Mouse (Mus musculus) heart, postnatal 25 days (tissue): Measurements from ENCODE around the gene Fgd2. TPM values are rescaled to one million over a fixed set of nuclear protein-coding genes. Genes with fewer than 3 reads are reported as not detected.

Source experiments
- DNase-seq: peaks from one replicate; pipeline ENCODE4 v3.0.0; 2022; ENCODE audit warnings: low spot score
- intact Hi-C: fragments of 180-260 bp; cut with DNase I; formaldehyde crosslinking; loops from one replicate; pipeline ENCODE4 v1.15.1; 2025
- total RNA-seq, 2 experiments: library from RNA; stranded (reverse); gene quantifications; 2 replicates each; pipeline ENCODE4 v1.2.3; 2021

Gene Fgd2
- total RNA-seq, 2 experiments from 2014 or later, result 1.8 to 2.7 TPM

DNA sequence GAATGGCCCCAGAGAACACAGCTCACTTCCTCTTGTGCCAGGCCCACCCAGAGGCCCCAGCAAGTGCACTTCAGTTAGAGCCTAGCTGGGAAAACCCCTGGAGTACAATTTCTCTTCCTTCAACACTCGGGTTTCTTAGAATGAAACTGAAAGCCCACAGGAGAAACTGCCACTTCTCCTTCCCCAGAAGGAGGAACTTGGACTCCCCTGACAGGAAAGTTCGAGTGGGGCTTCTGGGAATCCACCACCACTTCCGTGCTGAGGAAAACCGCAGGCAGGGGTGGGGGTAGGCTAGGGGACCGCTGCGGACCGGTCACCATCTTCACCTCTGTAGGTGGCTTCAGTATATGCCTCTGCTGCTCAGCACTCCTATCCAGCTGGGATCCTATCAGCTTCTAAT lies 34.7 kb downstream of the Fgd2 start:
- intact Hi-C loops, result no loop called here
- peak; percentile 15 for DNase-seq

DNA sequence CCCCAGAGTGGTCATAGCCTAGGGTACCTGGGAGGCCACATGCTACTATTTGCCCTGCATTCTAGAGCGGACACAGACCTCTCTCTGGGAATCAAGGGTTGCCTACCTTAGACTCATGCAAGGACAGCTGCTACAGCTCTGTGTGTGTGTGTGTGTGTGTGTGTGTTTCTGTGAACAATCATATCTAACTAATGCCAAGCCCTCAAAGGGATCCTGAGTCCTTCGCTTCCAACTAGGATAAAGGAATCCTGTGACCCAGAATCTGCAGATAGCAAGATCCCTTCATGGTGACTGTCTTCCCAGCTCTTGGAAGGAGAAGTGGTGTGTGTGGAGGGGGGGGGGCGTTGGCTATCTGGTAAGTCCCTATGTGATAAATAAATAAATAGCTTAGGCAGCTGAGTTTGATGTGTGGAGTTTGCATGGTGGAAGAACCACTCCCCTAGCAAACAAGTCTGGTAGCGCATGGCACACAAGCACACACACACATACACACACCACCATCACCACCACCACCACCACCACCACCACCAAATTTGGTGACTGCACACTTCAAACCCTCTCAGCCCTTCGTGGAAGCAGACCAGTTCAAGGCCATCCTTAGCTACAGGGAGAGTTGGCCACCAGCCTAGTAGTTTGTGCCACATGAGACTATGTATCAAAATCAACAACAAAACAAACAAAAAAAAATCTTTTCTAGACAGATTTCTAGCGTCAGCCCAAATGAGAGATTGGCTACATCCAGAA lies 35.5 kb downstream of the Fgd2 start:
- intact Hi-C loops, result loop anchor here (2.0 kb wide), 1 partner anchor 13 kb away; no protein-coding TSS in a partner anchor
- DNase-seq, result no peak

DNA sequence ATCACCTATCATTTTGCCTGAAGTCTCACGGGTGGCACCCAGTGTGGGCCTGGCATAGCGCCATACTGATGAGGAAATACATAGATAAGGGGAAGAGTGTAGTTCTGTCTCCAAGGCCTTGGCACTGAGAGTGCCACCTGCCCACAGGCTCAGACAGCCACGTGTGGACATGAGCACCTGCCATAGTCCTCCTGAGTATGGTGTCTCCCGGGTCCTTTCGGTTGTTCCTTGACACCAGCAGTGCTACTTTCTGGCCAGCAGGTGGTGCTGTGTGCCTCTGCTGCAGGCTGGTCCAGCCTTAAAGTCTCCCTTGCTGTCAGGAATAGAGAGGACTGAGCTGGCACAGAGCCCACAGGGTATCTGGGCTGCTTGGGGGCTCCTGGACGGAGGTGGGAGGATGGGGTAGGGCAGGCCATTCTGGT lies 36.1 kb downstream of the Fgd2 start:
- peak; percentile 66 for DNase-seq
- intact Hi-C loops, result loop anchor here (1.0 to 2.0 kb wide), 3 partner anchors 14 to 117 kb away; no protein-coding TSS in a partner anchor

DNA sequence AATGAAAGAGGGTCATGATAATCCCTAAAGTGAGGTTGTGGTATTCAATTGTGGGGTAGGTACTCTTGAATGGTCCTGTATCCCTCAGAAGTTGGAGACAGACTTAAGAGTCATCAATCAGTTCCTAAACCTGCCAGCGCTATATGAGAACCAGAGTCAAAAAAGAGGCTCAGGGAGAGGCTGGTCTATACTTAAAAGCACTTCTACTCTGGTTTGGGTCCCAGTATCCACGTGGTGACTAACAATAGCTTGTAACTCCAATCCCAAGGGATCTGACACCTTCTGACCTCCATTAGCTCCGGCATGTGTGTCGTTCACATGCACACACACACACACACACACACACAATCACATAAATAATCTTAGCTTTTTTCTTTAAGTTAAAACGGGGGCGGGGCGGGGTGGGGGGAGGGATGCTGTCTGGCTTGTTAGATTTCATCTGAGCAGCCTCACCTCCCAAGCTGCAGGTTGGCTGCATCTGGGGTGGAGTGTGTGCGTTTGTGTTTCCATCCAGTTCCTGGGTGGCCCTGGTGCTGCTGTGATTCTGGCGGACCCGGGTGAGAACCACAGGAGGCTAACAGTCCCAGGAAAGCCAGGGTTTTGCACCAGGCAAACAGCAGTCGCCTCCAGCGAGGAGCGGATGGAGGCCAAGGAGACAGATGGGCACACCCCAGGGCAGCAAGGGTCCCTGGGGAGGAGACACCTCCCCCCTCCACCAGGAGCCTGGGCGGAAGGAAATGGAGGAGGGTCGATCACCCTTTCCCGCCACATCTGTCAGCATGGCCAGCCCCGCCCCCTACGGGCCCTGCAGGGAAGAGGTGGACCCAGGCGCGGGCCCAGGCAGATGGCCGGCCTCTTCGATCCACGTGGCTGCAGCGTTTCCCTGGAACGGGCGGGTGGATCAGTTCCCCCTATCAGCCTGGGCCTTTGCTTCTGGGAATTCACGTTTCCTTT lies 37.0 kb downstream of the Fgd2 start:
- peak; percentile 82 for DNase-seq
- intact Hi-C loops, result loop anchor here (1.0 to 2.0 kb wide), 3 partner anchors 15 to 117 kb away; no protein-coding TSS in a partner anchor

DNA sequence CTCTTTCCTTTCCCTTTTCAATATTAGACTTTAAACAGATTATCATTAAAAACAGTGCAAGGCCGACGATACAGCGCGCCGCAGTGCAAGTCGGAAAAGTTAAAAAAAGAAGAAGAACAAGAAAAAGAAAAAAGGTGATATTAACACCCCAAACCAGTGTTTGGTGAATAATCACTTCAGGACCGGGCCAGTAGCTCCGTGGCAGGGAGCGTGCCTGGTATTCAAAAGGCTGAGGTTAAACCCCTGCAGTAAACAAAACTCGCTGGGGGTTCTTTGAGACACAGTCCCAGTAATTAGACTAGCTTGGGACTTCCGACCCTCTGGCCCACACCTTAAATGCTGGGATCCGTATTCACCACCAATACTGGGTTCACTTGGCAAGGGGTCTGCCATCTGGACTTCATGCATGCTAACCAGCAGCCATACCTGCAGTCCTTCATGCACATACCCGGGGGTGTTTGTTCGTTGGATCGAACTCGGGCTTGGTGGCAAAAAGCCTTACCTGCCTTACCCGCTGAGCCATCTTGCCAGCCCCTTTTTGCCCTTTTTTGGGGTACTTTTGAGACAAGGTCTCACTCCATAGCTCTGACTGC lies 37.8 kb downstream of the Fgd2 start:
- intact Hi-C loops, result no loop called here

DNA sequence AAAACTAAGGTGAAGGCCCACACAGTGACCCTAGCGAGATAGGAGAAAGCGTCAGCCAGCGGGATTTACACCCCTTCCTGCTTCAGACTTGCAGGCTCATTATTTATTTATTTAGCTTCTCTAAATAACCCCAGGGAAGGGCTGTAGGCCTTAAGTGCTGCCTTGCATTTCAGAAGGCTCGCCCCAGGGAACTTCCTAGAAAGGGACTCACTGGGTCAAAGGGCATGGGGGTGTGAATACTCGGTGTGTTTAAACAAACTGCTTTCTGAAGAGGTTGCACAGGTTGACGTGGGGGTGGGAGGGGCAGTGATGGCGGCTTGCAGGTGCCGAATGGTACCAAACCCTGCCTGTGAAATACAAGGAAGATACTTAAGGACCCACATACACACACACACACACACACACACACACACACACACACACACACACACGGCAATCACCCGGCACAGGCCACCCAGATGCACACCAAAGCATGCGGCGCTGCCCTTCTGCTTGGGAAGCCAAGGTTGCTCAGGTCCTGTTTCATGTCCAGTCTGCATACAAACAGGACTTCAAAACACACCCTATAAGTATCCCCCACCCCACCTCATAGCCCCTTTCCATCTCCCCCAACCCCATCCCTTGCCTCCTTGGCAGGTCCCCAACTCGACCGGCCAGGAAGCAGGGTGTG lies 38.7 kb downstream of the Fgd2 start:
- DNase-seq, result no peak
- intact Hi-C loops, result no loop called here

More for the DNA sequence above, 37.8 kb downstream of the Fgd2 start:
- DNase-seq, result no peak

DNA sequence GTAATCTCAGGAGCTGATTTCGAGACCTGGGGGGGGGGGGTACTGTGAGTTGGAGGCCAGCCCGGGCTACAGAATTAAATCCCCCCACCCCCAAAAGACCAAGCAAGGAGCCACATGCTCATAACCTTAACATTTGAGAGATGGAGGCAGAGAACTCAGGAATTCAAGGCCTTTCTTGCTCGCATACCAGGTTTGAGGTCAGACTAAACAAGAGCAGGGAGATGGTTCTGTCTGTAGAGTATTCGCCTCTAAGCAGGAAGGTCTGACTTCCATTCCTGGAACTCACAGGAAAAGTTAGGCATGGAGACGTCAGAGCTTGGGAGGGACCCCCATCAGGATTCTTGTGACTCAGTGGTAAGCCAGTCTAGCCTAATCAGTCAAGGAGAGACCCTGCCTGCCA lies 39.3 kb downstream of the Fgd2 start:
- no peak for DNase-seq
- intact Hi-C loops, result no loop called here

DNA sequence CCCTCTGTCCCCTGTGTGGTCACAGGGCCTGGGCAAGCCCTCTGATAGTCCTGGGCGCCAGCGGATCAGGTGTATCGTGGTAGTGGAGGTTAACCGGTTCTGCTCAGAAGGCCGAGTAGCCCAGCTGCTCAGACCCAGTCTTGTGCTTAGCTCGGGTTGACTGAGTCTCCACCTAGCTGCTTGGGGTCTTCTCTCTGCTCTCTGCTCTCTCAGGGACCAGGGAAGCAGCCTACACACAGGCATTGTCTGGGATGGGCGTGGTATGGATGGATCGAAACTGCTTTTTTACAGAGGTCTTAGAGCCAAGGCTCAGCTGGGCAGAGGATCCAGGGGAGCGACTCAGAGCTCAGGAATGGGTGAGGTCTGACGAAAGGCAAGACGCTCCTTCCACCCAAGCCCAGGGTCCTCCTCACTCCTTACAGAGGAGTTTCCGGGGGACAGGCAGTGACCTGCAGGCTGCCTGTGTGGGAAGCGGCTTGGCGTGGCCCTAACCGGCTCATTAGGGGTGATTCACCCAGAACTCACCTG lies 41.1 kb downstream of the Fgd2 start:
- no peak for DNase-seq
- intact Hi-C loops, result no loop called here

DNA sequence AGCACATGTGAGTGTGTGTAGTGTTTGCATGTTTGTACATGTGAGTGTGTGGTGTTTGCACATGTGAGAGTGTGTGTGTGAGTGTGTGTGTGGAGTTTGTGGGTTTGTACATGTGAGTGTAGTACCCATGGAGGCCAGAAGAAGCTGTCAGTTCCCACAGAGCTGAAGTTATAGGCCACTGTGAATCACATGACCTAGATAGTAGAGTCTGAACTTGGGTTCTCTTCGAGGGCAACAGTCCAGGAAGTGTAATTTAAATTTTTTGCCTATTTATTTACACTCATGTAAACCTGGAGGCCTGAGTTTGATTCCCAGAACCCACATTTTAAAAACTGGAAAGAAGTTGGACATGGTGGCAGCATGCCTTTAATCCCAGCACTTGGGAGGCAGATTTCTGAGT lies 42.5 kb downstream of the Fgd2 start:
- intact Hi-C loops, result no loop called here
- DNase-seq, result no peak

DNA sequence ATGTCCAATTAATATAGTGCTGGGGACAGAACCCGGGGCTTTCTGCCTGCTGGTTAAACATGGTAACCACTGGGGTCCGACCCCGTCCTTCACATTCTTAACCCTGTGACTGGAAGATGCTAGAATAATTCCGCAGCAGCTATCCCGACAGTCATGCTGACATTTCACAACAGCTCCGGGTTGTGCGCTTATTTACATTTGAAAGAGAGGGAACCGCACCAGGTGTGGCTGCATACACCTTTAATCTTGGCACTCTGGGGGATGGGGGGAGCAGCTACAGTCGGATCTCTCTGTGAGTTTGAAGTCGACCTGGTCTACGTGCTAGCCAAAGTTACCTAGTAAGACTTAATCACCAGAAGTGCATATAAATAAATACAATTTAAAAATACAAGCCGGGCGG lies 44.8 kb downstream of the Fgd2 start:
- intact Hi-C loops, result no loop called here
- DNase-seq, result no peak

DNA sequence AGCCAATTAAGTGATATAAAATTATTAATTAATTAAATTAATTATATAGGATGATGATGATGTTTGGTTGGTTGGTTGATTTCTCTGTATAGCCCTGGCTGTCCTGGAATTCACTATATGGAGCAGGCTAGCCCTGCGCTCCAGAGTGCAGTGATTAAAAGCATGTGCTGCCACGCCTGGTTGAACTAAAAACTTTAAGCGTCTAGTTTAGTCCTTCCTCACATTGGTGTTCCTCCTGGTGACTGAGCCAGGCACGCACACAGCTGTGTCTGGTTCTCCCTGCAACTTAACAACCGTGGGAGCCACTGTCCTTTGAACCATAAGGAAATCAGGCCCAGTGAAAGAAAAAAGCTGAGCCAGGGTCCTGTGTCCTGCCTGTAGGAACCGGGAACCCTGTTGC lies 45.4 kb downstream of the Fgd2 start:
- no peak for DNase-seq
- intact Hi-C loops, result no loop called here

DNA sequence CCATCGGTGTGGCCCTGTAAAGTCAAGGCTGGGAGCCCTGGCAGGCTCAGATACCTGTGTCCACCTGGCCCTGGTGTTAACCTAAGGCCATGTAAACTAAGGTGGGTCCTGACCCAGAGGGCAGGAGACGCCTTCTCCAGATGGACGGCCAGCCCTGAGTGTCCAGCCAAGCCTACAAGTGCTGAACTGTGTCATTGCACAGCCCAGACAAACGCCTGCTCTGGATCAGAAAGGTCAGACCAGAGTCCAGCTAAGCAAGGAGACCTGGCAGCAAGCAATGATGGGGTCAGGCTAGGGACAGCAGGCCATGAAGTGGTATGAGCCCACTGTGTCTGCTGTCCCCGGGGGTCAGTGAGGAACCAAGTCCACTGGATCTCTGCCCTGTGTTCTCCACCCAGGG lies 46.7 kb downstream of the Fgd2 start:
- DNase-seq, result no peak
- intact Hi-C loops, result no loop called here

DNA sequence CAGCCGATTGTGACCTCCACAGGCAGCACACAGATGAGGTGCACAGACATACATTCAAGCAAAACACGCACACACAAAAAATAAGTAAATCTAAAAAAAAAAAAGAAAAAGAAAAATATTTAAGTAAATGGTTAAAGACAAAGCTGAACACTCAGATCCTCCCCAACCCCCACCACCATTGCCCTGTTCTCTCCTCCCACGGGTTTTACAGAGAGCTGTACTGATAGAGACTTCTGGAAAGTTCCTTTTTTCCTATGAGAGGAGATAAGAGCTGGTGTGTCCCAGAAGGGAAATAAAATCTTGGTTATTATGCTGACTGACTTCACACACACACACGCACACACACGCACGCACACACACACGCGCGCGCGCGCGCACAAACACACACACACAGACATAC lies 47.6 kb downstream of the Fgd2 start:
- intact Hi-C loops, result no loop called here

DNA sequence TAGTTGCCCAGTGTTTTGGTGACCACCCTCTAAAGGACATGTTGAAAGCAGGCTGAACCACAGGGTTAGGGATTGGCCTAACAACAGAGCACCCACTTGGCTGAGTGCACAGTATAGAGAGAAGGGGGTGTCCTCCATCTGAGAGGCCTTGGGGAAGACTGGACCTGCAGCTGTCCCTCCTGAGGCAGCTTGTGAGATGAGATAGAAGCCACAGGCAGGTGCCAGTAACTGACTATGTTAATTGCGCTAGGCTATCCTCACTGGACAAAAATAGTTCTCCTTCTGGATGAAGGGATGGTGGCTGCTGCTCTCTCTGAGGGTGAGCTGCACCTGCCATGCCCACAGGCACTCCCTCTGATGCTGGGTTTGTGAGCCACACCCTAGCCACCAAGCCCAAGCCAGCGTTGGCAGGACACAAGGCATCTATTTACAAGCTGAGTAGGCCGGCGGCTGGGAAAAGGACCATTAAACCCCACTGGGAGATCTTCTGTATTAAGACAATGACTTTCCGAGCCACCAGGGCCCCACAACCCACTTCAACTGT lies 49.2 kb downstream of the Fgd2 start:
- intact Hi-C loops, result no loop called here
- DNase-seq, result no peak

More for the DNA sequence above, 47.6 kb downstream of the Fgd2 start:
- DNase-seq, result no peak

DNA sequence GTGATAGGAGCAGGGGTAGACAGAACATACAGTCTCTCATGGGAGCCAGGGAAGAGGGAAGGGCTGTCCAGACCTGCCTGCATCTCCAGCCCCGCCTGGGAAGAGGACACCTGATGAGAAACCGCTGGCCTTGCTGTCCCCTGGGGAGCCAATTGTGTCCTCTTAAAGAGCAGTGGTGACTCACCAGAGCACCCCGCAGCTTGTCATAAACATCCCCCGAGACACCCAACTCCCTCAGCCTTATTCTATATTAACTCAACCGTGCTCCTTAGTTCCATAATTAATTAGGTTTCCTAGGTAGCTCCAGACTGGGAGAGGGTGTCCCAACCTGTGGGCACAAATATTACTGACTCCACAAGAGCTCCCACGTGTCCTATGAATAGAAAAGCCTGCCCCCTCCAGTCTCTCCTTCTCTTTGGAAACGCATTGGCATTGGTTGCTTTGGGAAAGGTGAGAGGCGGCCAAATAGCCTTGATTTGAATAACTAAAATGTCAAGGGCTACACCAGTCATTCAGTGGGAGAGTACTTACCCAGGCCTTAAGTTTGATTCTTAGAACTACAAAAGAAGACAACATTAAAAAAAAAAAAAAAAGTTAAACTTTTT lies 51.2 kb downstream of the Fgd2 start:
- intact Hi-C loops, result no loop called here
- no peak for DNase-seq

DNA sequence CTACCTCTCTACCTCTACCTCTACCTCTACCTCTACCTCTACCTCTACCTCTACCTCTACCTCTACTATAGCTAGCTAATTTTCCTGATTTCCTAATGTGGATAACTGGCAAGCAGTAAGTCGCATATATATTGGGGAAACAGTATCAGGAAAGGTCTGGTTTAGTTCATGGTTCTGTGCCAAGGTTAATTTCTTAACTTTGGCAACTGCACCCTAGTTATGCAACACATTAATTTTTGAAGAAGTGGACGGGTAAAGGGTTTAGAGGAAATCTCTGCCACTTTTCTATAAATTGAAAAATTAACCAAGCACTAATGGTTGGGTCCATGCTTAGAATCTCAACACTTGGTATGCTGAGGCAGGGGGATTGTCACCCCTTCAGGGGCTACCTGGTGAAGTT lies 53.9 kb downstream of the Fgd2 start:
- DNase-seq, result no peak
- intact Hi-C loops, result no loop called here

DNA sequence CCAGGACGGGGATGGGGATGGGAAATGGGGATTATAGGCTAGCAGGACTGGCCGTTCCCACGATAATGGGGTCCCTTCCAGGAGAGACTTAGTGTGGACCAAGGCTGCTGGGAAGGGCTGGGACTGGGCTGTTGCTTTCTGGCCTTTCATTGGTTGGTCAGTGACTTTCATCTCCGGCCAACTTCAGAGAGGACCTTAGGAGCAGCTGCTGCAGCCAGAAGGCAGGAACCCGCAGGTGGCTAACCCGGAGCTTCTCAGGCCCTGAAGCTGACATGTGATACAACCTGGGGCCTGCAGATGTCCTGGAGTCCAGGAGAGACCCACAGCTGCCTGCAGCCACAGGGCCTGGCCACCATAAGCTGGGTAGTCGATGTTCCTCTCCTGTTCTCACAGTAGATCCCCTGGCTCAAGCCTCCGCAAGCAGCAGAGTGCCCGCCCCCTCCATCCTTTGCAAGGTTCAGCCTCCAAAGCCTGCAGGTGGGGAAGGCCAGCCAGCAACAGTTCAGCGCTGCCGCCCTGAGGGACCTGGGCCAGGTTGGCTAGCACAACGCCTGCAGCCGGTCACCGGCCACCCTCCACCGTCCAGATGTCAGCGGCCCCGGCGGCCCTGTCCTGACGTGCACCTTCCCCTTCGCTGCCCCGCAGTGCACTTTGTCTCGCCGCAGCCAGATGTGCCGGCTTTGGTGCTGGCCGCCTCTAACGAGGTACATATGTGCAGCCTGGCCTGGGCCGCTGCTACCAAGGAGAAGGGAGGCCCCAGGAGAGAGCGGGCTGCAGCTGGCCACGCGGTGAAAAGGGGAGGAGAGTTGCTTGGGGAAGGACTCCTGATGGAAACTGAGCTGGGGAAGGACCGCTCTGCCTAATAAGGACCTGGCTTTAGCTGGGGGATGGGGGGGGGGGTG lies 55.3 kb downstream of the Fgd2 start:
- intact Hi-C loops, result no loop called here
- DNase-seq, result peak; percentile 60

DNA sequence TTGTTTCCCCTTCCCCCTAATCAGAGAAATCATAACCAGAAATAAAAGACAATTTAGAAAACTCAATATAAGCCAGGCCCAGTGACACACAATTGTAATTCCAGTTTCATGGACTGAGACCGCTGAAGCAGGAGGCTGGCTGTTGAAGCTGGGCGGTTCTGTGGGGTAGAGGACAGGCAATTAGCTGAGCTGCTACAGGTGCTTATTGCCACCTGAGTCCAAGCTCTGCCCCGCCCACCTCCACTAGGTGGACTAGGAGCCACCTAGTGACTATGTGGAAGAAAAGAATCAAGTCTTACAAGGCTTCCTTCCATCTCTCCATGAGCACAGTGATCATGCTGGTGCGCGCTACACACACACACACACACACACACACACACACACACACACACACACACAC lies 56.0 kb downstream of the Fgd2 start:
- intact Hi-C loops, result no loop called here
- no peak for DNase-seq
